Mouse (Mus musculus) activated CD4-positive, CD25-positive, alpha-beta regulatory T cell, adult 4 months (primary cell): ENCODE data around the gene Uroc1. TPM values are rescaled to one million over a fixed set of nuclear protein-coding genes. Genes with fewer than 3 reads are reported as not detected.

Experiments
- ATAC-seq: one replicate; pipeline ENCODE4 v1.8.0; 2017
- polyA plus RNA-seq, 2 experiments: library from polyadenylated mRNA; unstranded; fragments of 100-300 nt; shearing (Covaris generic); gene quantifications; one replicate each; pipeline ENCODE4 v1.2.1; 2017

Gene Uroc1
- polyA plus RNA-seq, 2 experiments from 2014 or later: not detected

DNA sequence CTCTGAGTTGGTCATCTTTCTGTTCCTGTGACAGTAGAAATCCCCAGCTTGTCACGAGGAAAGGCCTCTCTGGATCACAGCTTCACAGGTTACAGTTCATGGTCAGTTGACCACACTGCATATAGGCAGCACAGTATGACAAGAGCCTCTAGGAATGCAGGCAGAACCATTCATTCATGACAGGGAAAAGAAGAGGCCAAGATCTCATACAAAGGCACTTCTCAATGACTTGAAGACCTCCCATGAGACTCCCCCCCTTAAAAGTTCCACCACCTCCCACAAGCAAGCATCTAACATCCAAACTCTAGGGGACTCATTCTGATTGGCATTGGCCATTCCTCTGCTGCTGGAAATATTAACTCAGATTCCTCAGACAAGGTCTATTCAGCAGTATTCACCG, 26.4 kb downstream of the Uroc1 start:
- no peak for ATAC-seq

DNA sequence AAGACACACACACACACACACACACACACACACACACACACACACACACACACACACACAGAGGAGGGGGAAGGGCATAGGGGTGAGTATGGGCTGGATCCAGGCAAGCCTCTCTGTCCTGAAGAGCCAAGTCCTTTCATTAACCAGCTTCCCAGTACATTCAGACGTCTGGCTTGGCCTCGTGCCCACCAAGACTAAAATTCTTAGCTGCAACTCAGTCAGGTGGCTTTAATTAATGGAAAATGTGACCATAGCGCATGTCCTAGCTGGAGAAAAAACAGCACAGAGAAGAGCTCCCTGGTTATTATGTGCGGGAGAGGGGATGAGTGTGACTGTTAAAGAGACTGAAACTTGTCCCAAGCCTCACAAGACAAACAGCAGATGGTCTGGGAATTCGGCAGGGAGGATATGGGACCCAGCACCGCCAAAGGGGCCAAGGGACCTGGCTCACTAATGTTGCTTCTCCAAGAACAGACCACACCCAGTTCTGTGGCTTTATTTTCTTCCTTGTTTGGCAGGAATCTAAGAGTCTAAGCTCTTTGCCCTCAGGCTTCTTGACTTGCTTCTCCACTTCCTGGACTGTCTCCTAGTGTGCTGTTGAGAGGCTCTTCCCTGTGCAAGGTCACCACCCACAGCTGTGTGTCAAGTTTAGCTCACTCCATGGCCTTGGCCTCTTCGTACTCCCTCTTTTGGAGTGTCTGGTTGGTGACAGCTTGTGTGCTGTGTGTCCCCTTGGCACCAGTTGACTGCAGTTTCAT, 27.1 kb downstream of the Uroc1 start:
- ATAC-seq: no peak

DNA sequence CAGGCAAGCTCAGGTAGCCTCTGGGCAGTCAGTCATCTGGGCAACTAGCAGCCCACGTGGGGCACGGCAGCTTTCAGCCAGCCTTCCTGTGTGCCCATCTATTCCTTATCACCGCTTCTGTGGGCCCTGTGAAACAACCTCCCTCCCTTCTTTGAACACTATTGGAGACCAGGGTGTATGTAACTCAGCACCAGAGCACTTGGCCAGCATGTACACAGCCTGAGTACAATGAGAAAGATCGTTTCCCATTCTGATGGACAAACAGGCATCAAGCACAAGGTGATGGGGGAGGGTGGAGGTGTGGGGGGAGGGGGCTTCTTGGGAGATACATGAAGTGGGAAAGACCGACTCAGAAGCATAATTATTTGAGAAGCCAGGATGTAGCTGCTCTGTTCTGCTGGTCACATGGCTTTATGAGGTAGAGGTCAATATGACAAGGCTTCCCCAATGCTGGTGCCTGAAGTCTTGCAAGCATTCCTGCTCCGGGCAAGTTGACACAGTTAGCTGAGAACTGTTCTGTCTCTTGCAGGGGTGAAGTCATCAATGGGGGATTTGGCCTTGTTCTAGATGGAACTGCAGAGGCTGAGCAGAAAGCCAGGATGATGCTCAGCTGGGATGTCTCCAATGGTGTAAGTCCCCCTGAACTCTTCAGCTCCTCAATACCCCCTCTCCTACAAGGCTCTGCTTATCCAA, 28.0 kb downstream of the Uroc1 start:
- no peak for ATAC-seq

DNA sequence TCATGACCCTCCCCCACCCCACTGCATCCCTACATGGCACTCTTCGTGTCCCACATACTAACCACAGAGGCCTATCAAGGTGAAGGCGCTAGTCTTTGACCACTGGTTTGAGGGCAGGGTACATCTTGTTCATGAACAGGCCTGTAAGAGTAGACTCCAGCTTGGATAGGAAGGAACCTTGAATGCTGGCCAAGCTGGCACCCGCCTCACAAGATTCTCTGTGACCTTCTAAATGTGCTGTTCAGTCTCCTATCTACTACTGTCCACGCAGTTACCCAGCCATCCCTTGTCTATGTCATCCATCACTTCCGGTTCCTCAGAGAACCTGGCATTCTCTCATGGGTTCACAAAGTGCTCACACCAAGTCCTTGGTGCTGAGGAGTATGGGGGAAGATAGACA, 30.2 kb downstream of the Uroc1 start:
- no peak for ATAC-seq

DNA sequence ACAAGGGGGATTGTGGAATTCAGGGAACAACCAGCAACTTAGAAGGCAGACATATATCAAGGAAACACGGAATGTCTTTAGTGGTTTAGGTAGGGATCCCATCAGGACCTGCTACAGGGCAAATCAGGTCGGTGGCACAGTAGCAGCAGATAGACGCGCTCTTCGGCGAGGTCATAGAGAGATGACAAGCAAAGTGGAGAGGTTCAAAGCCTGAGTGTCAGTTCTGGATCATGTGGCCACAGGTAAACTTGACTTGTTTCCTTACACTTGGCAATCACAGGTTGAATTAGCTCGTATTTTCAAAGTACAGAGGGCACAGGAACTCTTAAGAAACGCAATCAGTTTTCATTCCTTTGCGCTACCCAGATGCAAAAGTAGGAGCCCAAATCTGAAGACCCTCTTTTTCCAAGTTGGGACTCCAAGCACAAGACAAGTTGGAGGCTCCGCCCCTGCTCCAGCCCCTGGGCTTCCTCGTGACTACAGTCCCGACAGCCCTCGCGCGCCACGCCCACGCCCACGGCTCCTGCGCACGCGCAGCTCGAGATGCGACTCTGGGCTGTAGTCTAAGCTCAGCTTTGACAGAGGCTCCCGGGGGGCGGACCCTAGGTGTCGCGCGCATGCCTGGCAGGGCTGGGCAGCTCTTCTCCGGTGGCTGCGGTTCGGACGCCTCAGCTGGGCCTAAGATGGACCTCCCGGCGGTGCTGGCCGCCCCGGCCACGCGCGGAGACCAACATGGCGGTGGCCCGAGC, 36.1 kb downstream of the Uroc1 start, which contains the start of gene Zxdc:
Gene Zxdc (plus strand): TSS at position 517 of the 749 bp plus-strand sequence.
- ATAC-seq: peak; percentile 91

DNA sequence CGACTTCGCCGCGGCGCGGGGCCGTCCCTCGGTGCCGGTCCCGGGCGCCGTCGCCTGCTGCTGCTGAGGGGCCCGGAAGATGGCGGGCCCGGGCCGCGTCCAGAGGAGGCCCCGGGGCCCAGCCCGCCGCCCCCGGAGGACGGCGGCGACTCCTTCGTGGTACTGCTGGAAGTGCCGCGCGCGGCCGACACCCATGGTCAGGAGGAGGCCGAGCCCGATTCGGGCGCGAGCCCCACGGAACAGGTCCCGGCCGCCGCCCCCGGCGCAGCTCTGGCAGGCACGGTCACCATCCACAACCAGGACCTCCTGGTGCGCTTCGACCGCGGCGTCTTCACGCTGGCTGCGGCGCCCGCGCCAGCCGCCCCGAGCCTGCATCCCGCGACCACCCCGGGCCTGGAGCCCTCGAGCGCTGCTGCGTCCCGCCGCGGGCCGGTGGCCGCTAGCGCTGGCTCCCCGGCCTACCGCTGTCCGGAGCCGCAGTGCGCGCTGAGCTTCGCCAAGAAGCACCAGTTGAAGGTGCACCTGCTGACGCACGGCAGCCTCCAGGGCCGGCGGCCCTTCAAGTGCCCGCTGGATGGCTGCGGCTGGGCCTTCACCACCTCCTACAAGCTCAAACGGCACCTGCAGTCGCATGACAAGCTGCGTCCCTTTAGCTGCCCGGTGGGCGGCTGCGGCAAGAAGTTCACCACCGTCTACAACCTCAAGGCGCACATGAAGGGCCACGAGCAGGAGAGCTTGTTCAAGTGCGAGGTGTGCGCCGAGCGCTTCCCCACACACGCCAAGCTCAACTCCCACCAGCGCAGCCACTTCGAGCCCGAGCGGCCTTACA, 36.9 kb downstream of the Uroc1 start:
- ATAC-seq: peak; percentile 58

DNA sequence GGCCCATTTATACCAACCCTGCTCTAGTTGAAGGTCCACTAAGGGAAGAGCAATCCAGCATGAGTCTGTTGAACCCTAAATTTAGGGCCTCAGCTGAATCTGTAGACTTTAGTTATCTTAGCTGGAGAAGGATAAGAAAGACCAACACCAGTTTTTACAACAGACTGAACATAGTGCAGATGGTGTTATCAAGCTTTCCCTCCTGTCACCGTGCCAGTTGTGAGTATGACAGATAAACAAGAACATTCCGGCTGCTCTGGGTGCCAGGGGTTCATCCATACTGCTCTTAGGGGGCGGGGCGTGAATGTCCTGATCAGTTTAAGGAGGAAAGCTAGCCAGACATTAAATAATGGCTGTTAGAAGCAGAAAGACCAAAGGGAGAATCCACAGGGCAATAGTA, 41.6 kb downstream of the Uroc1 start:
- no peak for ATAC-seq

DNA sequence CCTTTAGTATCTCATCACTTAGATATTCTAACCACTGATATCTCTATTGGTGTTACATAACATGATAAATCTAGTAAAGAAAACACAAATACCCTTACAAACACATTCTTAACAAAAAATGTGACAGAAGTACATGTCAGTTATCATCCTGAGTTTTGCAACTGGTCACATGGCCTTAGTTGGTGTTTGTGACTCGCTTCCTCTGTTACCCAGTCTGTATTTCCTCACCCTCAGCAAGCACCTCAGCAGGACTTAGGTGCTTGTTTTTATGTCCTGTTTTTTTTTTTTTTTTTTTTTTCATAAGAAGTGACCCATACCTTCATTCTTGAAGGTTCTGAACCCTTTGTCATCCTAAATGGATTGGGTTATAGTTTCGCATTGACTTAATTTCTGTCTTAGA, 44.6 kb downstream of the Uroc1 start:
- no peak for ATAC-seq

DNA sequence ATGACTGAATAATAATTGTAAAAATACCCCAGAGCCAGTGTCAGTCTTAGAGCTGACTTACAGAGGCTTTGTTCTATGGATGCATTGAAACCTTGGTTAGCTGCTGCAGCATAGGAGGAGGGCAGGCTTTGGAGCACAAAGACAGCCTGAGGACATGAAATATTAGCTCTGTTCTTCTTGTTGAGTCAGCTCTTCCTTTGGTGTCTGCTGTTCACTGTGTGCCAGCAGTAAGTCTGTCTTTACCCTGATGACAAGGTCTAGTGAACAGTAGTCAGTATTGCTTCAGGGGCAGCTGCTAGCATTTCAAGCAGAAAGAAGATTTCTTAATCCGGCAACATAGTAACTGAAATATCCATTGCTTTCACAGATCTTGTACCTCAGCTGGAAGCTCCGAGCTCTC, 48.4 kb downstream of the Uroc1 start:
- no peak for ATAC-seq

DNA sequence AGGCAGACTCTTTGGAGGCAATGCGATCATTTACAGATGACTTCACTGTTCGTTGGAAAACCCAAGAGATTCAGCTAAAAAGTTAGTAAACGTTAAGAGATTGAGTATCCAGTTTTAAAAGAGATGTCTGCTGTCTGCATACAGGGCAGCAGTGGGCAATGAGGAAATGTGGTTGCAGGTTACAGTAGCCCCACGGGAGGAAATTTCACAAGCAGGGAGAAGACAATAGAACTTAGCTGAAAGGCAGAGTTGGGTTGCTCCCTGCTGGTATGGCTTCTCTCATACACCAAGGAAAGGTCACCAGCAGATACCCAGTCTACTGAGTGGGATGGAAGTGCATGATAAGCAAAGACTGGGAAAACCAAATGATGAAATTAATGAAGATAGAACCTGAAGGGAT, 57.5 kb downstream of the Uroc1 start:
- ATAC-seq: no peak

DNA sequence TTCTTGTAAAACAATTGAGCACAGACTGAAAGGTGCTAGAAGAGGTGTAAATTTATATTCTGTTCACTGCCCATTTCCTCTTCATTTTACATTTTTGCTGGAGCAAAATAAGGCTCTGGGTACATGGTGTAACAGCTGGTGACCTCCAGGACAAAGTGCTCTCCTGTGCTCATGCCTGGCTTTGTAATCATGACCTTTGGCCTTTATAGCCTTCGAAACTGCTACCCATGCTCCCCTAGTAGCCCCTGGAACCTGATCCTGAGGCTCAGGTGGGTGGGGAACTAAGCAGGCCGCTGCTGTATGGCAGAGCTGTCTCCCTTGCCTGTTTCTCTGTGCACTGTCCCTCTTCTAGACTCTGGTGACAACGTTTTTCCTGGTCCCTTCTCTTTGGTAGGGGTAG, 60.9 kb downstream of the Uroc1 start:
- no peak for ATAC-seq

DNA sequence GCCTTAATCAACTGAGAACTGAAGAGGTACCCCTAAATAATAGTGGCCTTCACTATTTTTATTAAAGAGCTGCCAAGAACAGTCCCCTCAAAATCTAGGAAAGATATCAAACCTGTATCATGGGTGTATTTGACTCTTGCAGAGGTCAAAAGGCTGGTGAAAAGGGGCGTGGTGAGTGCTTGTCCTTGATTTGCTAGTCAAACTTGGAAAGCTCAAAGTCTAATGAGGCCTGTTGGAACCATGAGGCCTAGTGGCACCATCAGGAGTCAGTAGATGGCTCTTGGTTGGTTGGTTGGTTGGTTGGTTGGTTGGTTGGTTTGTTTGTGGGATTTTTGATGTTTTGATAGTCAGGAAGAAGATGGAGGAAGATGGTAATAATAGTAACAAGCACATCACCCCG, 62.7 kb downstream of the Uroc1 start:
- ATAC-seq: no peak

DNA sequence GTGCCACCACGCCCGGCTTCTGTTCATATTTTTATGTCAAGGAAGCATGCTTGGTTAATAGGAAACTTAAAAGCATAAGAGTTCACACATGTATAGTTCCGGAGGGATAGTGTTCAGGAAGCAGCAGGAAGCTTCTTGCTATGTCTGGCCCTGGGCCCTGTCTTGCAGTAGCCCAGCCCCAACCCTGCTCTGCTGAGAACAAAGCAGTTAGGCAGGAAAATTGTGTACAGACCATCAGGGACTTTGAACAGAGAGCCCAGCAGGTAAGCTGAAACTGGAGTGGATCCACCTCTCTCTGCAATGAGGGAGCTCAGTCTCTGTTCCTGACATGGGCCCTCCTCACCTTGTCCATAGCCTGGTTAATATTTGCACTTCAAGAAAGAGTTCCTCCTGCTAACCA, 64.2 kb downstream of the Uroc1 start:
- no peak for ATAC-seq

DNA sequence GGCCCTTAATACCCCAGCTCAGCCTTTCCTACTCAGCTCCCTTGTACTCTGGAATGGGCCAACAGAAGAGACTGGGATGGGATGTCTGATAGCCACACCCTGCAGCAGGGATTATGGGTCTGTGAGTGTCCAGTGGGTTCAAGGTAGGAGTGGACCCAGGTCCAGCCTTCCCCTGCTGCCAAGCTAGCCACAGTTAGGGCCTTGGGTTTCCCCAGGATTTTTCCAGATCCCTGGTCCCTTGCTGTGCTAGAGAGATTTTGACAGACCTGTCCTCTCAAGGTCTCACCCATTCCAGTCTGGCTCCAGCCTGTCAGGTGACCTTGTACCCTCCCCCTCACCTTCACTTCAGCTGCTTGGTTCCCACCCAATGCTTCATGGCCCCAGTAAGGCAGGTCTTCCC, 75.5 kb downstream of the Uroc1 start:
- no peak for ATAC-seq

DNA sequence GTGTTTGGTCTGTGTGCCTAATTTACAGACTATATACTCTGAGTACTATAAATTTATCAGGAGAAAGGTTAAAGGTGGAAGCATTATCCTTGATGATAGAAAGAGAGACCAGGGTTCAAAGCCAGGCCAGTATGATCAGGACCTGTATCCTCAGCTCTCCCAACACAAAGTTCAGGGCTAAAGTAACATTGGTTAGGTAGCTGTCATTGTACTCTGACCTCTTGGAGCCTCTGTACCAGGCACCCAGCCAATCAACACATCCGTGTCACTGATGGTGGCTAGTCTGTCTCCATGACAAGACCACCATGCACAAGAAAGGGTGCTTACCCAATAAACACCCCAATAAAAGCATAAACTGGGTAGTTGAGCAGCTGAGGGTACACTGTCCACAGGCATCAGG, 77.9 kb downstream of the Uroc1 start:
- no peak for ATAC-seq

DNA sequence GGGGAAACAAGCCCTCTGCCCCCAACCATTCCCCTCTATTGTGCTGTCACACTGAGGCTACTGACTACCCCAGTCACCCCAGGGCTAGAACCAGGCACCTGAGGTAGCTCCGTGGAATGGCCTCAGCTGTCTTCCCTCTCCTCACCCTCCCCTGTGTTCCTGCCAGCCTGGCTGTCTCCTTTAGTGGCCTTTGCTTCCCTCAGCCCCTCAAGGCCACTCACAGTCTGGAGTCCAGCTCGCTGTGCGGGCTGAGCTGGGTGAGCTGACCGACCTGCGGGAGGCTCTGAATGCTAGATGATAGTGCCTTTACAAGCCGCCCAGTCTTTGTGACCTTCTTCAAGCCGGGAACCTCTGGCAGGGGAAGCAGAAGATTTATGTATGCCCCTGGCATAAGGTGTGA, 78.8 kb downstream of the Uroc1 start:
- ATAC-seq: no peak

Other genes with a start within 250 kb of the Uroc1 start
- gene Vmn1r50, start 231.9 kb upstream of the Uroc1 start, polyA plus RNA-seq: not detected
- not detected for gene Vmn1r51, start 210.7 kb upstream of the Uroc1 start, polyA plus RNA-seq
- not detected for gene Vmn1r52, start 158.5 kb upstream of the Uroc1 start, polyA plus RNA-seq
- not detected for gene V1ra8, start 130.5 kb upstream of the Uroc1 start, polyA plus RNA-seq
- gene Vmn1r53, start 108.8 kb upstream of the Uroc1 start, polyA plus RNA-seq: not detected
- gene Vmn1r54, start 87.0 kb upstream of the Uroc1 start, polyA plus RNA-seq: under 1 TPM in 1 of 2 experiments, not detected in 1; 0.17 TPM
- gene BC048671, start 32.1 kb upstream of the Uroc1 start, polyA plus RNA-seq: not detected
- gene Chst13, start 8.1 kb upstream of the Uroc1 start, polyA plus RNA-seq: not detected
- gene Zxdc, start 36.2 kb downstream of the Uroc1 start, polyA plus RNA-seq: 1 to 10 TPM; 4.9 to 8.5 TPM
- under 1 TPM in 1 of 2 experiments, not detected in 1; 0.25 TPM for gene Cfap100, start 95.5 kb downstream of the Uroc1 start, polyA plus RNA-seq
- not detected for gene Klf15, start 129.3 kb downstream of the Uroc1 start, polyA plus RNA-seq
- gene Aldh1l1, start 153.1 kb downstream of the Uroc1 start, polyA plus RNA-seq: 1 to 10 TPM in 1 of 2 experiments, under 1 TPM in 1; 0.44 to 1.7 TPM